Mouse (Mus musculus) myocyte (in vitro differentiated cells): ENCODE results near the gene Aars.

Experiments used
- CEBPB ChIP-seq: IDR thresholded peaks from 2 replicates; pipeline ENCODE4 v1.6.1; 2011; ENCODE audit warnings: mild to moderate bottlenecking, moderate library complexity; ENCODE audit not compliant: poor library complexity, insufficient read depth, severe bottlenecking
- E2F4 ChIP-seq: IDR thresholded peaks from one replicate; pipeline ENCODE4 v1.6.1; 2011; ENCODE audit warnings: mild to moderate bottlenecking, control low read depth, moderate library complexity; ENCODE audit not compliant: insufficient read depth
- MAX ChIP-seq: IDR thresholded peaks from one replicate; pipeline ENCODE4 v1.6.1; 2011; ENCODE audit warnings: low read depth, mild to moderate bottlenecking, control low read depth
- MYOD1 ChIP-seq, 3 experiments: IDR thresholded peaks; one replicate each; pipeline ENCODE4 v1.6.1; 2011; ENCODE audit warnings: control low read depth in 2 of 3, low read depth in 2 of 3, mild to moderate bottlenecking in 2 of 3, moderate library complexity in 1 of 3; ENCODE audit not compliant: insufficient read length in 2 of 3, control insufficient read depth in 1 of 3
- MYOG ChIP-seq, 3 experiments: IDR thresholded peaks; one replicate each; pipeline ENCODE4 v1.6.1; 2011; ENCODE audit warnings: control low read depth in 2 of 3, low read depth in 2 of 3, mild to moderate bottlenecking in 2 of 3; ENCODE audit not compliant: insufficient read length in 2 of 3, control insufficient read depth in 1 of 3, insufficient read depth in 1 of 3
- POLR2A ChIP-seq: IDR thresholded peaks from one replicate; pipeline ENCODE4 v1.6.1; 2011; ENCODE audit warnings: low read depth, mild to moderate bottlenecking, control low read depth, moderate library complexity; ENCODE audit not compliant: insufficient read length
- POLR2AphosphoS2 ChIP-seq: IDR thresholded peaks from one replicate; pipeline ENCODE4 v1.6.1; 2011; ENCODE audit warnings: low read depth, control low read depth; ENCODE audit not compliant: insufficient read length
- REST ChIP-seq: IDR thresholded peaks from one replicate; pipeline ENCODE4 v1.6.1; 2011; ENCODE audit warnings: mild to moderate bottlenecking, control low read depth, moderate library complexity; ENCODE audit not compliant: insufficient read depth, insufficient read length
- SRF ChIP-seq: IDR thresholded peaks from one replicate; pipeline ENCODE4 v1.6.1; 2011; ENCODE audit warnings: low read depth; ENCODE audit not compliant: control insufficient read depth, insufficient read length
- TCF12 ChIP-seq: IDR thresholded peaks from one replicate; pipeline ENCODE4 v1.6.1; 2011; ENCODE audit warnings: mild to moderate bottlenecking, control low read depth; ENCODE audit not compliant: poor library complexity, insufficient read depth, severe bottlenecking
- TCF3 ChIP-seq: IDR thresholded peaks from one replicate; pipeline ENCODE4 v1.6.1; 2011; ENCODE audit warnings: low read depth, control low read depth; ENCODE audit not compliant: insufficient read length
- USF1 ChIP-seq: IDR thresholded peaks from one replicate; pipeline ENCODE4 v1.6.1; 2011; ENCODE audit warnings: low read depth, mild to moderate bottlenecking, control low read depth, moderate library complexity

GRCm38 (mm10) chr8:111034276-111034675 is 1.3 kb downstream of the Aars start:
- TF ChIP-seq POLR2A: no peak
- no peak for TF ChIP-seq MAX
- no peak for TF ChIP-seq TCF12
- no peak for TF ChIP-seq CEBPB
- no peak for TF ChIP-seq USF1
- no peak for TF ChIP-seq MYOG (IDR thresholded peaks at IDR 0.05; ENCODE audit: control insufficient read depth in 1 of 3, insufficient read depth in 1 of 3, insufficient read length in 2 of 3, low read depth in 2 of 3)
- TF ChIP-seq MYOD1 (IDR thresholded peaks at IDR 0.05; ENCODE audit: control insufficient read depth in 1 of 3, insufficient read length in 2 of 3, low read depth in 2 of 3): no peak
- TF ChIP-seq E2F4: no peak
- no peak for TF ChIP-seq POLR2AphosphoS2
- TF ChIP-seq SRF: no peak
- no peak for TF ChIP-seq REST
- TF ChIP-seq TCF3: no peak
